Mouse (Mus musculus): ENCODE data around the gene Tnfrsf13c.

Gene Tnfrsf13c

DNA sequence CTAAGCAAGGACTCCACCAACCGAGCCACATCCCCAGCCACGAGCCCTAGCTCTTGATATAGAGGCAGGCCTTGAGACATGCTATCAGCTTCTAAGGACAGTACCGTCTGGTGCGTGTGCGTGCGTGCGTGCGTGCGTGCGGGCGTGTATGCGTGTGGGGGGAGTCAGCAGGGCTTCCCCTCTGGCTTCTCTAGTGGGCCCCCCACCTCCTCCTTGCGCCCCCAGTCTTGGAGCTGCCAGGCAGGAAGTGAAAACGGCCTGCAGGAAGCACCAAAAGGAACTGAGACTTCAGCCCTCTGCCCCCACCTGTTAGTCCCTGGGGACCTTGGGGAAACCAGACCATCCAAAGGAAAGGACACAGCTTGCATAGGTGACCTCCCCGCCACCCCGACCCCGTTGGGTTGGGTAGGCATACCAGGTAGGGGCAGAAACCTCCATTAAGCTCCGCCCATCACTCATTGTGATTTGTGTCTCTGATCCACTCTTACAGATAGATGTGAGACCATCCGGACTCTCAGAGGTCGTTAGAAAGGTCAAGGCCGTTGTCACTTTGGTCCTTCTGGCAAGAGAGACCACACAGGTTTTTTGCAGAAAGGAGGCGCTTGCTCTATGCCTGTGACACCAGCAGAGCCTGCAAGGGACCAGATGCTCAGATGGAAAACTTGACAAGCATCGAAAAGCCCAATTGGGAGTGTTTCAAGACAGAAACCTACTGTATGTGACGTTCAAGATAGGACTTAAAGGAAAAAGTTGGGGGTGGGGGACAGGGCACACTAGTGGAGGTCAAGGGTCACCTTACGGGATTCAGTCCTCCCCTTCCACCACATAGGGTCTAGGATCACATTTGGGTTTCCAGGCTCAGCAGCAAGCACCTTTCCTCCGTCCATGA is 5.1 kb downstream of the Tnfrsf13c start:
- CTCF ChIA-PET = interaction anchor here (0.5 to 7.8 kb wide), 27 partner anchors 7 to 423 kb away, joined by 3 to 57 read pairs (median 4); partner anchors contain the start of gene Srebf2 (in 2 of the 4)
- POLR2A ChIA-PET = interaction anchor here (0.6 to 10.2 kb wide), 46 partner anchors 8 to 930 kb away, joined by 3 to 117 read pairs (median 4); partner anchors contain the start of genes Srebf2 (in 3 of the 4), Poldip3 (in 2 of the 4), Ccdc134 (in 1 of the 4) and Cenpm (in 1 of the 4)

DNA sequence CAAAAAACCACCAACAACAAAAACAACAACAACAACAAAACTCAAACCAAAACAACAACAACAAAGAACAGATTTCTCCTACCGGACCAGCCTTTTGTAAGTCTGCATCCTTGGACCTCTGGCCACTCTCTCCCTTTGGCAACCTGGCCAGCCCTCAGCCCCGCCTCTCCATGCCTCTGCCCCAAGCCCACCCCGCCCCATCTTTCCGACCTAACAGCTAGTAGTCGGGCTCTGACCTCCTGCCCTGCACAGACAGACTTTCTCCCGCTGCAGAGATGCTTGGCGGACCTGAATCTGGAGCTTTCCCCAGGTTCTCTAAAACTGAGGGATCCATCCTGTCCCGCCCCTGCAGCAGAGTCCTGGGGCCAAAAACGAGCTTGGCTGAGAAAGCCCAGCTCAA is 6.2 kb downstream of the Tnfrsf13c start:
- ChIA-PET CTCF (interaction anchor here (0.5 to 7.8 kb wide), 32 partner anchors 8 to 422 kb away, joined by 3 to 57 read pairs (median 4); partner anchors contain the start of gene Srebf2 (in 1 of the 4)), POLR2A (interaction anchor here (0.6 to 10.2 kb wide), 53 partner anchors 8 to 931 kb away, joined by 3 to 117 read pairs (median 5); partner anchors contain the start of genes Srebf2 (in 3 of the 4), Ccdc134 (in 2 of the 4), Poldip3 (in 2 of the 4) and Cenpm (in 1 of the 4))

DNA sequence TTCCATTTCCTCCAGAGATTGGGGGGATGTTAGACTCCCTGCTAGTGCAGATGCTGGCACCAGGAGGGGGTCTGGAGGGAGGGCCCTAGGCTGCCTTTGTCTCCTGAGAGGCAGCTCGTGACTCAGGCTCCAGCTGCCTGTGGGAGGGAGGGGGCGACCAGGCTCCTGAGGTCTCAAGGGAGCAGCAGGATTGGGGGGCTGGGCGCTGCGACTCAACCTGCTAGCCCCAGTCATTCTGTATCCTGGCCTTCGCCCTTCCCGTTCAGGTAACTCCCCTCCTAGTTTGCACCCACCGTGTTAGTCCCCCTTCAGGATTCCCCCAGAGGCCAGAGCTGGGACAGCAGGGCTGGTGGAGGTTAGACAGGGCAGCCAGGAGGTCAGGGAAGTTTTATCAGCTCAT is 7.1 kb downstream of the Tnfrsf13c start:
- ChIA-PET CTCF (interaction anchor here (0.6 to 7.8 kb wide), 27 partner anchors 10 to 1510 kb away, joined by 3 to 57 read pairs (median 5); partner anchors contain the start of gene Srebf2 (in 1 of the 4)), POLR2A (interaction anchor here (0.5 to 10.2 kb wide), 53 partner anchors 8 to 800 kb away, joined by 3 to 117 read pairs (median 4); partner anchors contain the start of genes Srebf2 (in 3 of the 4), Ccdc134 (in 2 of the 4), Cenpm (in 1 of the 4) and Naga (in 1 of the 4))

DNA sequence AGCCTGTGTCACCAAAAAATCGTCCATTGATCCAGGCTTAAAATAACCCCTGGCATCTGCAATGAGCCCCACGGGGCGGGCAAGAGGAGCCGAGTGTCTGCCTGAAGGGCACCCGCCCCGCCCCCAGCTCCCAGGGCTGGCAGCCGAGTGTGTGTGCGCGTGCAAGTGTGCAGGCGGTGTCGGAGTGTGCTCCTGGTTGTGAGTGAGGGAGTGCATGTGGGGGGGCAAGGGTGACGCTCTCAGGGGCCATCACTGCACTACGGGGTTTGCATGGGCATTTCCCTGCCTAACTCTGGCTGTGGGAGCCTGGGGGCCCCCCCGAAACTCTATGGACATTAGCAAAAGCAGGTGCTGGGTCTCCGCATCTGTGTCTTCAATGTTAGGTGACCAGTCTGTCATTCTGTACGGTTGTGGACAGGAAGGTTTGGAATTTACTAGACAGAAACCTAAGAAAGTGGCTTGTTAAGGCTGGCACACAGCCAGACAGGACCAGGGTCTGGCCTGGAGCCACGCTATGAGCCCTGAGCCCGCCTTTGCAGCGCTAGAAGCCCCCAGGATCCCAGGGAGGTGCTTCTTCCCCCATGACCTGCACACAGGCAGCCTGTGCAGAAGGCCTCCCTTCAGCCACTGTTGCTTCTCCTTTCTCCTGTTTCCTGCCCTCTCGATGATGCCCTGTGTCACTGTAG is 7.9 kb downstream of the Tnfrsf13c start:
- ChIA-PET POLR2A (interaction anchor here in 3 of 4 experiments (0.6 to 10.2 kb wide), 37 partner anchors 8 to 933 kb away, joined by 3 to 117 read pairs (median 6); partner anchors contain the start of genes Srebf2 (in 3 of the 3), Ccdc134 (in 2 of the 3), Cenpm (in 1 of the 3) and Poldip3 (in 1 of the 3)), CTCF (interaction anchor here (0.6 to 7.0 kb wide), 11 partner anchors 13 to 70 kb away, joined by 3 to 31 read pairs (median 5); partner anchors contain the start of gene Srebf2 (in 1 of the 4))

DNA sequence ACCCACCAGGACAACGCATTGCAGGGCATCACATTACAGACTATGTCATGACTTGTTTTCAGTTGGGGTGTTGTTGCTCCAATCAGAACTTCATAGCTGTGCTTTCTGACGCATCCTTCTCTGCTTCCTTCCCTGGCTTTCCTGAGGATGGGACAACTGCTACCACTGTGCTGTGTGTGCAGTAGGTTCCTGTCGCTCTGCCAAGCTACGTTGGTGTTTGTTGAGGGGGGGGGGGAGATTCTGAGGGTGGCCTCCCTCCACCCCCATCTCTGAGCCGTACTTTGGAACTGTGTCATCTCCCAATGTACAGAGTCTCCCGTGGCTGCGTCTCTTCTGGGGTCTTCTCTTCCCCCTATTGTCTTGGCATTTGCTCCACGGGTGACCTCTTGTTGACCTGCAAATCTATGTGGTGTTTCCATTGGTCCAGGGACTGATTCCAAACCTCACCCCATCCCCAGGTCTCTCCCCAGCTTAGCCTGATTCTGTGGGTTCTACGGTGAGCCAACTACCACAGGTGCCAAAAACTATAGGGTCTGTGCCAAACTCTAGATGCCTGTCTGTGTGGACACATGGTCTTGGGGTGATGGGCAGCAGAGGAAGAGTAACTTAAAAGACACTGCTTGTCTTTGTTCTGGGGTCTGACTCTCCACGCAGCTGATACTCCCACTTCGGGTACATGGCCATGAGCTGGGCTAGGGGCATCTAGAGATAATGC is 8.7 kb downstream of the Tnfrsf13c start:
- ChIA-PET CTCF (interaction anchor here (0.5 to 2.1 kb wide), 8 partner anchors 21 to 761 kb away, joined by 3 to 11 read pairs (median 6); no protein-coding TSS in a partner anchor), POLR2A (interaction anchor here (0.6 to 8.3 kb wide), 23 partner anchors 8 to 1259 kb away, joined by 3 to 85 read pairs (median 5); partner anchors contain the start of genes Srebf2 (in 2 of the 4), Ccdc134 (in 1 of the 4), Poldip3 (in 1 of the 4) and Tnfrsf13c (in 1 of the 4))

DNA sequence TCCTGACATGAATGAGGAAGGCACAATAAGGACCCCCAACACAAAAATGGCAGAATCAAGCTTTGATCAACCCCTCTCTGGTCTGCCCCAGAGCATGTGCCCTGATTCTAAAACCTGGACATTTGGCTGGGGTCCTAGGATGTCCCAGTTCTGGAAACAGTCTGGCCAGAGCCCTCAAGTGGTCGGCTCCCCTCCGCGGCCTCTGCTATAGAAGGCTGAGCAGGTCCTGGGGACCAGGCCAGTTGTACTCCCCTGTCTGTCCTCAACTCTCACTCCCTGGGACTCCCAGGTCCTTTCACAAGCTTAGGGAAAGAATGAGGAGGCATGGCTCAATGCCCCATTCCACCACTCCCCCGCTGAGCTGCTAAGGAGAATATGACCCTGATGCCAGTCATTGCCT is 10.9 kb downstream of the Tnfrsf13c start:
- ChIA-PET CTCF (interaction anchor here in 3 of 4 experiments (1.0 to 1.5 kb wide), 4 partner anchors 8 to 147 kb away, joined by 3 to 6 read pairs (median 4); no protein-coding TSS in a partner anchor), POLR2A (interaction anchor here (0.5 to 5.2 kb wide), 22 partner anchors 8 to 70 kb away, joined by 3 to 33 read pairs (median 5); partner anchors contain the start of genes Srebf2 (in 1 of the 4) and Tnfrsf13c (in 1 of the 4))

DNA sequence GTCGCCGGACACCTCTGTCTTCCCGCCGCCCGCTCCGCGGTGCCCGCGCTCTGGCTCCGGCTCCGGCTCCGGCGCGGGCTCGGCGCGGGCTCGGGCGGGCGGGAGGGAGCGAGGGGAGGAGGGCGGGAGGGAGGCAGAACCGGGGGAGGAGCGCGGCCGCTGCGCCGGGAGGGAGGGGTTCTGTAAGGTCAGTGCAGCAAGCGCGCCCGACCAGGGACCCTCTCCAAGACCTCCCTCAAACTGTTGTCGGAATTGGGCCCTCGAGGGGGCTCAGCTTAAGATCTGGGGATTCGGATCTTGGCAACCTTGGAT is 11.5 kb downstream of the Tnfrsf13c start, which contains the start of gene Shisa8:
Gene Shisa8 (minus strand): TSS at position 64 of the 312 bp plus-strand sequence.
- POLR2A ChIA-PET = interaction anchor here (0.5 to 5.2 kb wide), 26 partner anchors 9 to 828 kb away, joined by 3 to 33 read pairs (median 4); partner anchors contain the start of genes Cenpm (in 1 of the 4) and Srebf2 (in 1 of the 4)
- CTCF ChIA-PET = interaction anchor here in 3 of 4 experiments (0.7 to 2.2 kb wide), 7 partner anchors 9 to 147 kb away, joined by 3 to 8 read pairs (median 4); no protein-coding TSS in a partner anchor

DNA sequence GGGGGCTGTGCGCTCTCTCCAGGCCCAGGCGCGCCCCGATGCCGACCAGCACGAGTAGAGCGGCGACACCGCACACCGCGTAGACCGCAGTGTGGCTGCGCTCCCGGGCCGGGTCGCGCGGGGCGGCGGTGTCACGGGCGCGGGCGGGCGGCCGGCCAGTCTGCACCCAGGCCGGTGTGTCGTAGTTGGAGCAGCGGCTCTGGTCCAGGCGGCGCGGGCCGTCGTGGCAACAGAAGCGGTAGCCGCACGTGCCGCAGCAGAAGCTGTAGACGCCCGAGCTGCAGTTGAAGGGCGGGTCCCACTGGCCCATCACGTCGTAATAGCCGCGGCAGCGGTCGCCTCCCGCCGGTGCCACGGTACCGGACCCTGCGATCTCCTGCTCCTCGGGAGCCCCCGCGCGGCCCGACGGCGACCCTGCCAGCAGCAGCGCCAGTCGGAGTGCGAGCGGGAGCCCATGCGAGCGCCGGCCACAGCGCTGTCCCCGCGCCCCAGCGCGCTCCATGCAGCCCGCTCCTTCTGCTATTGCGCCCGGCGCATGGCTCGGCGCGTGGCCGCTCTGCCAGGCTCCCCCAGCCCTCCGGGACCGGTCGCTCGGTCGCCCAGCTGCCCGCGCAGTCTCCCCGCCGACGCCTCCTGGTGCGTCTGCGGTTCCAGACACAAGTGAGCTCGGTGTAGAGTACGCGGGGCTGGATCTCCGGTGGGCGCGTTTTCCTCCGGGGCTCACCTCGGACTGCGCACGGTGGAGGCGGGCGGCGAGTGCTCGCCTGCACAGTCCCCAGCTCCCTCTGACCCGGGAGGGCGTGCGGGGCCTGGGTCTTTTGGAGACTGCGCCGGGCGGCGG is 12.0 kb downstream of the Tnfrsf13c start:
- ChIA-PET CTCF (interaction anchor here in 3 of 4 experiments (0.6 to 2.4 kb wide), 10 partner anchors 9 to 146 kb away, joined by 3 to 8 read pairs (median 4); partner anchors contain the start of gene Srebf2 (in 1 of the 3)), POLR2A (interaction anchor here (0.6 to 5.2 kb wide), 29 partner anchors 9 to 829 kb away, joined by 3 to 33 read pairs (median 4); partner anchors contain the start of genes Cenpm (in 1 of the 4), Srebf2 (in 1 of the 4) and Tnfrsf13c (in 1 of the 4))

DNA sequence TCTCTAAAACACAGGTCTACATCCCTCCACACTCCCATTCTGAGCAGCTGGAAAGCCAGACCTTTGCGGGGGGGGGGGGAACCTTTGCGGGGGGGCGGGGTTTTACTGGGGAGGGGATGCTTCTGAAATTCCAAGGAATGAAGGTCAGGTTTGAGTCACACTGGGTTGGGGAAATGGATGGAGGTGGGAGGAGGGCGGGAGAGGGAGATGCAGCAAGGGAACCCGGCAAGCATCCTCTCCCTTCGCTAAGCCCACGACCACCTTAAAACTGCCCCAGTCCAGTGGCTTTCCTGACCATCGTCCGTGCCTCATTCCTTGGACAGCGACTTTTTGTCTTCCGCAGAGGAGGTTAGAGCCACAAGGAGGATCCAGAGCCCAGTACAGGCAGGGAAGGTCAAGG is 12.9 kb downstream of the Tnfrsf13c start:
- ChIA-PET CTCF (interaction anchor here in 2 of 4 experiments (1.3 to 2.4 kb wide), 4 partner anchors 19 to 145 kb away, joined by 3 to 8 read pairs (median 4); partner anchors contain the start of gene Srebf2 (in 1 of the 2)), POLR2A (interaction anchor here (0.7 to 5.2 kb wide), 19 partner anchors 8 to 65 kb away, joined by 3 to 33 read pairs (median 4); partner anchors contain the start of genes Srebf2 (in 2 of the 4) and Tnfrsf13c (in 1 of the 4))

DNA sequence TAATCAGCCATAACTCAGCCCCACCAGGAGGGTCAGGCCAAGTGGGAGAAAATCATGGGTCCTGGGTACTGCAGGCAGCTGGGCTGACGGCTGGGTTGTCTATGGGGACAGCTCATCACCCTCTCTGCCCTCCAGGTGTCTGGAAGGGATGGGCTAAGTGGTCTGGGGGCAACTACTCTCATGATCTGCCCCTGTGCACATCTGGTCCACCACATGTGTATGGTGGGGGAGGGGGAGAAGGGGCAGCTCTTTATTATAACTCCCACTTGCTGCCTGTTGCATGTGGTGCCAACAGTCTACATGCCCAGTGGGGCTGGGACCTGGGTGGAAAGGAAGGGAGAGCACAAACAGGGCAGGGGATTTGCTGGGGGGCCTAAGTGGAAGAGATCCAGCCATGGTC is 13.4 kb downstream of the Tnfrsf13c start:
- POLR2A ChIA-PET = interaction anchor here in 3 of 4 experiments (0.6 to 5.2 kb wide), 15 partner anchors 9 to 263 kb away, joined by 3 to 33 read pairs (median 4); partner anchors contain the start of genes Srebf2 (in 2 of the 3) and Tnfrsf13c (in 1 of the 3)
- CTCF ChIA-PET = interaction anchor here in 2 of 4 experiments (0.6 to 2.4 kb wide), 5 partner anchors 8 to 145 kb away, joined by 3 to 8 read pairs (median 4); partner anchors contain the start of gene Srebf2 (in 1 of the 2)

DNA sequence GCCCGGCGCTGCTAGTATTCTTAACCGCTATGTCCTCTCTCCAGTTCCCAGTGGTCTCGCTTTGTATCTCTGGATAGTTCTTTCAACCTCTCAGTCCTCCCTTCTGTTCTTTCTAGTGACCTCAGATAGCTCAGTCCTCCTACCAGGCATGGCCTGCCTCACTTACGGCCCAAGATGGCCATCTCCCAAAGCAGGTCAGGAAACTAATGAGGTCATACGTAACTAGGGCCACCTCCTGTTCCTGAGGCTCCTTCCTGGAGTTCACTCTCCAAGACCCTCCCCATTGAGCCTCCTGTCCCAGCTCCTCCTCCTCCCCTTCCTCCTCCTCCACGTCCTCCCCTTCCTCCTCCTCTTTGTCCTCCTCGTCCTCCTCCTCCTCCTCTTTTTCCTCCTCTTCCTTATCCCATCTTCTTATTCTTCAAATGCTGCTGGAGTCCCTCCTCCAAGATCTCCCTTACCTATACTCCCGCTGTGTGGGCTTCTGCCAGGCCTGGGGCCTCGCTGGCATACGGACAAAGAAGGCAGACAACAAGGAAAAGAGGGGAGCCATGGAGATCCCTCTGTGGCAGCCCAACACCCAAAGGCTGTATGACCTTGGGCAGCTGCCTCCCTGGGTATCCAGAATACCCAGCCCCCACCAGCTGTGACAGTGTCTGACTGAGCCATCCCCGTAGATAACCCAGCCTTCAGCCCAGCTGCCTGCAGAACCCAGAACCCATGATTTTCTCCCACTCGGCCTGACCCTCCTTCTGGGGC is 14.7 kb downstream of the Tnfrsf13c start:
- ChIA-PET POLR2A (interaction anchor here in 2 of 4 experiments (0.8 to 5.2 kb wide), 13 partner anchors 9 to 82 kb away, joined by 3 to 43 read pairs (median 5); partner anchors contain the start of genes Srebf2 (in 2 of the 2), Ccdc134 (in 1 of the 2) and Tnfrsf13c (in 1 of the 2)), CTCF (interaction anchor here in 2 of 4 experiments (1.2 to 1.4 kb wide), 2 partner anchors 9 to 27 kb away, joined by 3 to 4 read pairs; no protein-coding TSS in a partner anchor)

DNA sequence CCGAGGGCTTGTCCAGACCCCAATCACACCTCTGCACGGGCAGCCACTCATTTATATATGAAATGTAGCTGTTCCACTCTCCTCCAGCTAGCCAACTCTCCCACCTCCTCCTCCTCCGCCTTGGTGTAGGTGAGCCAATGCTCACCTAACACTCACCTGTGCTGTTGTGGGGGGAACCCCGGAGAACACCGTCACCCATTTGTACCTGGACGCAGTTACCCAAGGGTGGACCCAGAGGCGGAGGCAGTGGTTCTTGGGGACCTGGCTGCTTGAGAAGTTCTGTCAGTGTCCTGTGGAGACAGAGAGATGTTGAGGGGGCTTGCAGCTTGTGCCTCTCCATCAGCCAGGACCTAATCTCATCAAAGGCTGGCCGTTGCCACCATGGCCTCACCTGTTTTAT is 15.9 kb downstream of the Tnfrsf13c start:
- CTCF ChIA-PET = interaction anchor here in 1 of 4 experiments (1.0 to 2.4 kb wide), 4 partner anchors 9 to 43 kb away, joined by 4 to 8 read pairs (median 5); no protein-coding TSS in a partner anchor
- POLR2A ChIA-PET = interaction anchor here in 2 of 4 experiments (0.6 to 4.8 kb wide), 18 partner anchors 9 to 345 kb away, joined by 3 to 43 read pairs (median 4); partner anchors contain the start of gene Srebf2 (in 2 of the 2)

DNA sequence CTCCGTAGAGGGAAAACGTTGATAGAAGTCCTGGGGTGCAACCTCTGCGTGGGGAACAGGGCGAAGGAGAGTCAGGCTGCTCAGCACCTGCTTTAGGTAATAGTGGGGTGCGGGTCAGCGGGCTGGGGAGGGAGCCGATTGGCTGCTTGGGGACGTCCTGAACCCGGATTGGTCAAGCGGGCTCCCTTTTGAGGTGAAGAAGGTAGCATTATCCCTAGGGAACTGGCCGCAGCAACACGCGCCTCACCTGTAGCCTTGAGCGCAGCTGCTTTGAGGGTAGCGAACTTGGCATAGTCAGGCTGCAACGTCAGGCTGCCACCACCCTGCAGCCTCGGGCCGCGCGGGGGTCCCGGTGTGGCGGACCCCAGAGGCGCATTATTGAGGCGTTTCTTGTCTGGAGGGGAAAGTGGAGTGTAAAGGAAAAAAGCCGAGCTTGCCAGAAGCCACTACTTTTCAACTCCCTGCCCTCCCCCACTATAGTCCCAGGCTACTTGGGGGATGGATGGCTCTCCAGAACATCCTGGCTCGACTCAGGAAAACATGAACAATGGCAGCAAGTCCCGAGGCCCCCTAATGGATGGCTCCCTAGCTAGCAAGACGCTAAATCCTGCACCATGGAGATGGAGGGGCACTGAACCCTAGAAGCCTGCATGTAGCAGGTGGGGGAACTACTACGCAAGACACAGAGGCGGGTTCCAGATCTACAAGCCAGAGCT is 16.5 kb downstream of the Tnfrsf13c start:
- CTCF ChIA-PET = interaction anchor here in 3 of 4 experiments (0.6 to 2.4 kb wide), 7 partner anchors 10 to 864 kb away, joined by 3 to 8 read pairs (median 4); no protein-coding TSS in a partner anchor
- POLR2A ChIA-PET = interaction anchor here in 3 of 4 experiments (0.6 to 4.8 kb wide), 22 partner anchors 8 to 344 kb away, joined by 3 to 43 read pairs (median 4); partner anchors contain the start of genes Srebf2 (in 2 of the 3) and Tnfrsf13c (in 1 of the 3)

DNA sequence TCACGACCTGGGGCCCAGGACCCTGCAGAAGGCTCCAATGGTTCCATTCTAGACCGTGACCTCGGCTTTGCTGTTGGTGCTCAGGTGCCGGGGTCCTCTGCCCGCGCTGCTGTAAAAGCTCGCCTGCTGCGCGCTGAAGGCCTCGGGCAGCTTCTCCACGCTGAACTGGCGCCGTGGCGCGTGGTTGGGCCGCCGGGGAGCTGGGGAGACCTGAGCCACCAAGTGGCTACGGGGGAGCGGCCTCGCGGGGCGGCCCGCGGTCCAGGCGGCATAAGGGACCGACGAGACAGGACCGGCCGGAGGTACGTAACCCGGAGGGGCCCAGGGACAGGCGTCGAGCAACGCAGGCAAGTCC is 17.1 kb downstream of the Tnfrsf13c start:
- CTCF ChIA-PET = interaction anchor here in 3 of 4 experiments (0.6 to 2.4 kb wide), 5 partner anchors 10 to 864 kb away, joined by 3 to 8 read pairs (median 3); no protein-coding TSS in a partner anchor
- POLR2A ChIA-PET = interaction anchor here in 3 of 4 experiments (0.6 to 4.8 kb wide), 11 partner anchors 8 to 343 kb away, joined by 3 to 43 read pairs (median 5); partner anchors contain the start of genes Srebf2 (in 1 of the 3) and Tnfrsf13c (in 1 of the 3)
